Mouse (Mus musculus): ENCODE results near the gene Schip1. TPM values are rescaled to one million over a fixed set of nuclear protein-coding genes. Genes with fewer than 3 reads are reported as not detected.

Schip1 gene
- total and polyA plus RNA-seq, 2 experiments from 2014 or later: 108 to 157 TPM

- 92% methylated on average over 2 of the region's 2 CpGs for WGBS
- Histone ChIP-seq H3K9ac (replicated peaks; ENCODE audit: low read length, poor library complexity, severe bottlenecking) (no peak overlapping the region), H3K9me3 (ENCODE audit: low read length) (no peaks in the 10 kb centered on the region), H3K36me3 (ENCODE audit: insufficient read depth, low read length) (no peaks in the 10 kb centered on the region), H3K4me3 (ENCODE audit: low read depth, low read length) (no peak overlapping the region), H3K4me1 (ENCODE audit: insufficient read depth, low read length) (no peaks in the 10 kb centered on the region), H3K27me3 (ENCODE audit: insufficient read depth, low read length) (no peaks in the 10 kb centered on the region), H3K27ac (ENCODE audit: low read depth, low read length) (no peak overlapping the region), H3K4me2 (ENCODE audit: low read depth, low read length, poor library complexity, severe bottlenecking) (no peak overlapping the region)
- TF ChIP-seq CTCF (IDR thresholded peaks at IDR 0.05): no peak
- DNase-seq (ENCODE audit: low spot score): no peak
- ATAC-seq (ENCODE audit: low FRiP score): no peak
Observed at GRCm38 (mm10) chr3:68674721-68675120, 610.1 kb downstream of the Schip1 start.

GRCm38 (mm10) chr3:68675216-68675835 is 610.7 kb downstream of the Schip1 start:
- H3K9me3 ChIP-seq (ENCODE audit: low read length): no peaks in the 10 kb centered on the region
- H3K9ac ChIP-seq (replicated peaks; ENCODE audit: low read length, poor library complexity, severe bottlenecking): no peak overlapping the region
- WGBS: 54% methylated on average over 12 of the region's 12 CpGs
- DNase-seq (ENCODE audit: low spot score) (no peak), ATAC-seq (ENCODE audit: low FRiP score) (no peak)
- no peak overlapping the region for H3K27ac ChIP-seq (ENCODE audit: low read depth, low read length)
- no peak overlapping the region for H3K4me2 ChIP-seq (ENCODE audit: low read depth, low read length, poor library complexity, severe bottlenecking)
- H3K27me3 ChIP-seq (ENCODE audit: insufficient read depth, low read length): no peaks in the 10 kb centered on the region
- no peaks in the 10 kb centered on the region for H3K4me1 ChIP-seq (ENCODE audit: insufficient read depth, low read length)
- H3K36me3 ChIP-seq (ENCODE audit: insufficient read depth, low read length): no peaks in the 10 kb centered on the region
- no peak for TF ChIP-seq CTCF (IDR thresholded peaks at IDR 0.05)
- no peak overlapping the region for H3K4me3 ChIP-seq (ENCODE audit: low read depth, low read length)

Other genes with a start within 250 kb of the Schip1 start
- gene Iqcj, start 172.6 kb upstream of the Schip1 start, total RNA-seq (2014; rRNA removed): 0.47 and 1.5 TPM in 2 replicates
- gene Iqcj, start 172.6 kb upstream of the Schip1 start, polyA plus RNA-seq (2015; fragmentation: Nextera tagmentation; extraction: Ambion mirVana): 0.22 and 0.42 TPM in 2 replicates
- gene Iqschfp, start 172.6 kb upstream of the Schip1 start, total RNA-seq (2014; rRNA removed): 5.7 and 12.5 TPM in 2 replicates
- gene Iqschfp, start 172.6 kb upstream of the Schip1 start, polyA plus RNA-seq (2015; fragmentation: Nextera tagmentation; extraction: Ambion mirVana): 3.9 and 4.5 TPM in 2 replicates